Mouse (Mus musculus) embryonic facial prominence, embryonic 11.5 days (tissue): ENCODE data around the gene Fxyd5. TPM values are rescaled to one million over a fixed set of nuclear protein-coding genes. Genes with fewer than 3 reads are reported as not detected.
A peak's percentile ranks its signal among the peaks of the same experiment; 100 is the strongest.

Experiments used
- ATAC-seq: fragments of 200-750 bp; cut with Nextera tagmentation; replicated peaks from 2 replicates; pipeline ENCODE4 v1.8.0; 2017; ENCODE audit warnings: low read depth; ENCODE audit not compliant: insufficient number of reproducible peaks, low FRiP score, low TSS enrichment
- DNase-seq: peaks from one replicate; pipeline ENCODE4 v3.0.0-alpha.2; 2015; ENCODE audit warnings: low spot score
- H3K27ac ChIP-seq: fragments of 300-500 bp; sonication (generic); replicated peaks from 2 replicates; pipeline ENCODE4 v1.5.1; 2014; ENCODE audit warnings: mild to moderate bottlenecking, low read depth, low read length, control low read depth
- H3K27me3 ChIP-seq: fragments of 300-500 bp; sonication (generic); 2 replicates; pipeline ENCODE4 v1.6.1; 2014; ENCODE audit warnings: mild to moderate bottlenecking, low read length, moderate library complexity, mixed read lengths; ENCODE audit not compliant: control insufficient read depth, insufficient read depth
- H3K36me3 ChIP-seq: fragments of 300-500 bp; sonication (generic); replicated peaks from 2 replicates; pipeline ENCODE4 v1.6.1; 2014; ENCODE audit warnings: low read depth, mild to moderate bottlenecking, low read length, moderate library complexity, mixed read lengths; ENCODE audit not compliant: control insufficient read depth, insufficient read depth
- H3K4me1 ChIP-seq: fragments of 300-500 bp; sonication (generic); 2 replicates; pipeline ENCODE4 v1.6.1; 2014; ENCODE audit warnings: low read length, mixed read lengths; ENCODE audit not compliant: control insufficient read depth, insufficient read depth
- H3K4me2 ChIP-seq: fragments of 300-500 bp; sonication (generic); 2 replicates; pipeline ENCODE4 v1.6.1; 2014; ENCODE audit warnings: low read depth, mild to moderate bottlenecking, control low read depth, low read length, moderate library complexity
- H3K4me3 ChIP-seq: fragments of 300-500 bp; sonication (generic); 2 replicates; pipeline ENCODE4 v1.5.1; 2014; ENCODE audit warnings: low read depth, low read length, control low read depth
- H3K9ac ChIP-seq: fragments of 300-500 bp; sonication (generic); replicated peaks from 2 replicates; pipeline ENCODE4 v1.6.1; 2014; ENCODE audit warnings: mild to moderate bottlenecking, control low read depth, low read length
- H3K9me3 ChIP-seq: fragments of 300-500 bp; sonication (generic); replicated peaks from 2 replicates; pipeline ENCODE4 v1.6.1; 2016; ENCODE audit warnings: mild to moderate bottlenecking, low read length, inconsistent platforms, mixed read lengths; ENCODE audit not compliant: control insufficient read depth
- WGBS: fragments of 180-500 bp; shearing (Covaris S2); extraction: QIAGEN DNeasy Blood & Tissue Kit; methylation state at CpG from one replicate; pipeline ENCODE4 v1.1.7; 2014; 5-methylcytosine and 5-hydroxymethylcytosine counted together
- polyA plus RNA-seq: library from polyadenylated mRNA; unstranded; fragments of >200 nt; fragmentation: Nextera tagmentation; extraction: Ambion mirVana; gene quantifications from 2 replicates; pipeline ENCODE4 v1.2.1, GENCODE M21; 2014

Fxyd5 gene
- polyA plus RNA-seq, 1 experiment from 2014 or later, result 10.3 TPM

- no peaks in the 10 kb centered on the region for H3K9me3 ChIP-seq
- ATAC-seq, result no peak
- peak overlapping the region; percentile 32 for H3K4me2 ChIP-seq
- no peaks in the 10 kb centered on the region for H3K36me3 ChIP-seq
- peak overlapping the region; percentile 18 for H3K4me3 ChIP-seq
- H3K27me3 ChIP-seq, result peaks cover 47% of the 10 kb centered on the region
- H3K27ac ChIP-seq, result no peak overlapping the region
- H3K4me1 ChIP-seq, result peaks cover 11% of the 10 kb centered on the region
- DNase-seq, result no peak
- 5% methylated on average over 11 of the region's 15 CpGs for WGBS
- H3K9ac ChIP-seq, result no peak overlapping the region; the same call in 1 of the 2 replicates
Measured at GRCm38 (mm10) chr7:31049846-31050281, 7.6 kb upstream of the Fxyd5 start.

GRCm38 (mm10) chr7:31049135-31049845 is 7.0 kb upstream of the Fxyd5 start:
- Histone ChIP-seq H3K27ac (no peak overlapping the region), H3K9ac (no peak overlapping the region), H3K36me3 (no peaks in the 10 kb centered on the region), H3K9me3 (no peaks in the 10 kb centered on the region), H3K27me3 (peaks cover 46% of the 10 kb centered on the region), H3K4me3 (peak overlapping the region; percentile 18), H3K4me2 (no peak overlapping the region; the same call in 1 of the 2 replicates), H3K4me1 (peaks cover 9% of the 10 kb centered on the region)
- ATAC-seq (no peak), DNase-seq (peak; percentile 68)
- 16% methylated on average over 5 of the region's 5 CpGs for WGBS

GRCm38 (mm10) chr7:31041662-31042315 is 492 bp downstream of the Fxyd5 start:
- no peak overlapping the region; the same call in 1 of the 2 replicates for H3K9ac ChIP-seq

GRCm38 (mm10) chr7:31041023-31041407 is 1.3 kb downstream of the Fxyd5 start:
- no peak overlapping the region for H3K27ac ChIP-seq
- no peak overlapping the region for H3K9ac ChIP-seq
- no peak for DNase-seq
- no peaks in the 10 kb centered on the region for H3K36me3 ChIP-seq
- 41% methylated on average over 8 of the region's 8 CpGs for WGBS
- H3K27me3 ChIP-seq, result peaks cover 18% of the 10 kb centered on the region
- ATAC-seq, result no peak
- H3K4me1 ChIP-seq, result peaks cover 3% of the 10 kb centered on the region
- H3K9me3 ChIP-seq, result no peaks in the 10 kb centered on the region
- H3K4me3 ChIP-seq, result no peak overlapping the region
- no peak overlapping the region for H3K4me2 ChIP-seq

More at GRCm38 (mm10) chr7:31041662-31042315, 492 bp downstream of the Fxyd5 start:
- H3K9me3 ChIP-seq, result no peaks in the 10 kb centered on the region
- no peak overlapping the region for H3K4me3 ChIP-seq
- H3K4me1 ChIP-seq, result peaks cover 3% of the 10 kb centered on the region
- H3K4me2 ChIP-seq, result peak overlapping the region; percentile 32
- H3K27me3 ChIP-seq, result peaks cover 18% of the 10 kb centered on the region
- ATAC-seq, result no peak
- WGBS, result 3% methylated on average over 28 of the region's 28 CpGs
- H3K27ac ChIP-seq, result no peak overlapping the region
- no peak for DNase-seq
- no peaks in the 10 kb centered on the region for H3K36me3 ChIP-seq

GRCm38 (mm10) chr7:31040281-31041022 is 1.8 kb downstream of the Fxyd5 start:
- H3K4me1 ChIP-seq, result peaks cover 3% of the 10 kb centered on the region
- H3K27ac ChIP-seq, result no peak overlapping the region
- no peak overlapping the region for H3K4me2 ChIP-seq
- peaks cover 18% of the 10 kb centered on the region for H3K27me3 ChIP-seq
- H3K9me3 ChIP-seq, result no peaks in the 10 kb centered on the region
- DNase-seq (no peak), ATAC-seq (no peak)
- H3K4me3 ChIP-seq, result no peak overlapping the region
- 76% methylated on average over 12 of the region's 12 CpGs for WGBS
- no peak overlapping the region for H3K9ac ChIP-seq
- H3K36me3 ChIP-seq, result no peaks in the 10 kb centered on the region

GRCm38 (mm10) chr7:31039011-31039410 is 3.3 kb downstream of the Fxyd5 start:
- Histone ChIP-seq H3K9ac (no peak overlapping the region), H3K27ac (no peak overlapping the region), H3K4me1 (peaks cover 3% of the 10 kb centered on the region), H3K36me3 (no peaks in the 10 kb centered on the region), H3K4me3 (no peak overlapping the region), H3K27me3 (peaks cover 18% of the 10 kb centered on the region), H3K9me3 (no peaks in the 10 kb centered on the region), H3K4me2 (no peak overlapping the region)
- DNase-seq (no peak), ATAC-seq (no peak)
- WGBS, result 83% methylated on average over 4 of the region's 4 CpGs

GRCm38 (mm10) chr7:31037675-31038074 is 4.6 kb downstream of the Fxyd5 start:
- no peak overlapping the region for H3K9ac ChIP-seq
- no peak overlapping the region for H3K27ac ChIP-seq
- H3K27me3 ChIP-seq, result peaks cover 15% of the 10 kb centered on the region
- H3K36me3 ChIP-seq, result no peaks in the 10 kb centered on the region
- ATAC-seq (no peak), DNase-seq (no peak)
- H3K4me2 ChIP-seq, result no peak overlapping the region
- WGBS, result 43% methylated on average over 2 of the region's 2 CpGs
- H3K4me3 ChIP-seq, result no peak overlapping the region
- H3K9me3 ChIP-seq, result no peaks in the 10 kb centered on the region
- peaks cover 3% of the 10 kb centered on the region for H3K4me1 ChIP-seq
